Mouse (Mus musculus) heart, embryonic 16.5 days (tissue): Measurements from ENCODE around the gene Gm5767. TPM values are rescaled to one million over a fixed set of nuclear protein-coding genes. Genes with fewer than 3 reads are reported as not detected.

Experiments
- ATAC-seq: fragments of 200-750 bp; cut with Nextera tagmentation; replicated peaks from 2 replicates; pipeline ENCODE4 v1.8.0; 2017; ENCODE audit warnings: moderate number of reproducible peaks; ENCODE audit not compliant: insufficient read depth, low FRiP score; ENCODE audit errors: extremely low read depth
- H3K27ac ChIP-seq: fragments of 300-500 bp; sonication (generic); 2 replicates; pipeline ENCODE4 v1.5.1; 2014; ENCODE audit warnings: mild to moderate bottlenecking, low read length, control low read depth, moderate library complexity
- H3K27me3 ChIP-seq: fragments of 300-500 bp; sonication (generic); 2 replicates; pipeline ENCODE4 v1.6.1; 2014; ENCODE audit warnings: low read length, mixed read lengths; ENCODE audit not compliant: control insufficient read depth, insufficient read depth
- H3K36me3 ChIP-seq: fragments of 300-500 bp; sonication (generic); 2 replicates; pipeline ENCODE4 v1.6.1; 2014; ENCODE audit not compliant: control insufficient read depth, insufficient read depth
- H3K4me1 ChIP-seq: fragments of 300-500 bp; sonication (generic); 2 replicates; pipeline ENCODE4 v1.6.1; 2014; ENCODE audit warnings: low read length, mixed read lengths; ENCODE audit not compliant: control insufficient read depth, insufficient read depth
- H3K4me2 ChIP-seq: fragments of 300-500 bp; sonication (generic); 2 replicates; pipeline ENCODE4 v1.6.1; 2014; ENCODE audit warnings: low read depth, mild to moderate bottlenecking, control low read depth, low read length
- H3K4me3 ChIP-seq: fragments of 300-500 bp; sonication (generic); 2 replicates; pipeline ENCODE4 v1.5.1; 2014; ENCODE audit warnings: mild to moderate bottlenecking, control low read depth, low read length
- H3K9ac ChIP-seq: fragments of 300-500 bp; sonication (generic); 2 replicates; pipeline ENCODE4 v1.6.1; 2014; ENCODE audit warnings: low read length, control low read depth
- H3K9me3 ChIP-seq: fragments of 300-500 bp; sonication (generic); replicated peaks from 2 replicates; pipeline ENCODE4 v1.6.1; 2016; ENCODE audit warnings: low read length; ENCODE audit not compliant: control insufficient read depth
- WGBS: fragments of 180-500 bp; shearing (Covaris S2); extraction: QIAGEN DNeasy Blood & Tissue Kit; methylation state at CpG from one replicate; pipeline ENCODE4 v1.1.7; 2014; 5-methylcytosine and 5-hydroxymethylcytosine counted together
- polyA plus RNA-seq: library from polyadenylated mRNA; unstranded; fragments of >200 nt; fragmentation: Nextera tagmentation; extraction: Ambion mirVana; gene quantifications from 2 replicates; pipeline ENCODE4 v1.2.1, GENCODE M21; 2015

Gene Gm5767
- polyA plus RNA-seq, 1 experiment from 2014 or later, result not detected

- H3K4me1 ChIP-seq, result no peaks in the 10 kb centered on the region
- H3K4me2 ChIP-seq, result no peak overlapping the region
- H3K4me3 ChIP-seq, result no peak overlapping the region
- no peak overlapping the region for H3K27ac ChIP-seq
- no peak for ATAC-seq
- no peak overlapping the region for H3K9ac ChIP-seq
- H3K9me3 ChIP-seq, result no peaks in the 10 kb centered on the region
- 83% methylated on average over 6 of the region's 6 CpGs for WGBS
- H3K27me3 ChIP-seq, result no peaks in the 10 kb centered on the region
- peaks cover 28% of the 10 kb centered on the region for H3K36me3 ChIP-seq
Measured at GRCm38 (mm10) chr16:8655108-8655507, 25.5 kb upstream of the Gm5767 start.

- Histone ChIP-seq H3K27ac (no peak overlapping the region), H3K4me1 (no peaks in the 10 kb centered on the region), H3K4me3 (no peak overlapping the region), H3K9me3 (no peaks in the 10 kb centered on the region), H3K9ac (no peak overlapping the region), H3K36me3 (peaks cover 31% of the 10 kb centered on the region), H3K27me3 (no peaks in the 10 kb centered on the region), H3K4me2 (no peak overlapping the region)
- WGBS, result 77% methylated on average over 9 of the region's 9 CpGs
- ATAC-seq, result no peak
Measured at GRCm38 (mm10) chr16:8655599-8655998, 25.0 kb upstream of the Gm5767 start.

- H3K9me3 ChIP-seq, result no peaks in the 10 kb centered on the region
- WGBS, result 87% methylated on average over 2 of the region's 2 CpGs
- H3K4me3 ChIP-seq, result no peak overlapping the region
- no peak for ATAC-seq
- H3K9ac ChIP-seq, result no peak overlapping the region
- no peak overlapping the region for H3K27ac ChIP-seq
- H3K36me3 ChIP-seq, result peaks cover 34% of the 10 kb centered on the region
- H3K4me1 ChIP-seq, result no peaks in the 10 kb centered on the region
- no peak overlapping the region for H3K4me2 ChIP-seq
- no peaks in the 10 kb centered on the region for H3K27me3 ChIP-seq
Measured at GRCm38 (mm10) chr16:8656256-8656655, 24.3 kb upstream of the Gm5767 start.

GRCm38 (mm10) chr16:8658349-8658748 lies 22.2 kb upstream of the Gm5767 start:
- Histone ChIP-seq H3K36me3 (peaks cover 27% of the 10 kb centered on the region), H3K9ac (no peak overlapping the region), H3K27me3 (no peaks in the 10 kb centered on the region), H3K4me2 (no peak overlapping the region), H3K9me3 (no peaks in the 10 kb centered on the region), H3K4me3 (no peak overlapping the region), H3K4me1 (no peaks in the 10 kb centered on the region), H3K27ac (no peak overlapping the region)
- no peak for ATAC-seq
- WGBS, result 79% methylated on average over 4 of the region's 4 CpGs

- H3K36me3 ChIP-seq, result peaks cover 29% of the 10 kb centered on the region
- WGBS, result 90% methylated on average over 4 of the region's 4 CpGs
- H3K4me3 ChIP-seq, result no peak overlapping the region
Measured at GRCm38 (mm10) chr16:8658764-8659163, 21.8 kb upstream of the Gm5767 start.

GRCm38 (mm10) chr16:8663022-8663421 lies 17.5 kb upstream of the Gm5767 start:
- WGBS, result 67% methylated on average over 2 of the region's 2 CpGs
- ATAC-seq, result no peak

More at GRCm38 (mm10) chr16:8658764-8659163, 21.8 kb upstream of the Gm5767 start:
- H3K9me3 ChIP-seq, result no peaks in the 10 kb centered on the region
- H3K27me3 ChIP-seq, result no peaks in the 10 kb centered on the region
- no peak overlapping the region for H3K27ac ChIP-seq
- H3K4me1 ChIP-seq, result no peaks in the 10 kb centered on the region
- H3K9ac ChIP-seq, result no peak overlapping the region
- H3K4me2 ChIP-seq, result no peak overlapping the region
- no peak for ATAC-seq

GRCm38 (mm10) chr16:8663606-8664539 lies 16.7 kb upstream of the Gm5767 start:
- H3K4me1 ChIP-seq, result peaks cover 32% of the 10 kb centered on the region
- H3K27ac ChIP-seq, result peak overlapping the region; percentile 9; the same call in 1 of the 2 replicates
- no peak for ATAC-seq

More at GRCm38 (mm10) chr16:8663022-8663421, 17.5 kb upstream of the Gm5767 start:
- H3K4me3 ChIP-seq, result no peak overlapping the region
- no peaks in the 10 kb centered on the region for H3K27me3 ChIP-seq
- H3K27ac ChIP-seq, result no peak overlapping the region; the same call in 1 of the 2 replicates
- peaks cover 18% of the 10 kb centered on the region for H3K36me3 ChIP-seq
- H3K4me2 ChIP-seq, result no peak overlapping the region
- peaks cover 23% of the 10 kb centered on the region for H3K4me1 ChIP-seq
- H3K9me3 ChIP-seq, result no peaks in the 10 kb centered on the region
- H3K9ac ChIP-seq, result no peak overlapping the region

GRCm38 (mm10) chr16:8665367-8665766 lies 15.2 kb upstream of the Gm5767 start:
- WGBS, result 86% methylated on average over 5 of the region's 5 CpGs

More at GRCm38 (mm10) chr16:8663606-8664539, 16.7 kb upstream of the Gm5767 start:
- H3K36me3 ChIP-seq, result peaks cover 18% of the 10 kb centered on the region
- H3K9ac ChIP-seq, result no peak overlapping the region
- H3K27me3 ChIP-seq, result no peaks in the 10 kb centered on the region
- WGBS, result 80% methylated on average over 24 of the region's 24 CpGs
- H3K4me2 ChIP-seq, result no peak overlapping the region
- H3K4me3 ChIP-seq, result no peak overlapping the region
- no peaks in the 10 kb centered on the region for H3K9me3 ChIP-seq

GRCm38 (mm10) chr16:8666452-8666851 lies 14.1 kb upstream of the Gm5767 start:
- H3K4me1 ChIP-seq, result peaks cover 56% of the 10 kb centered on the region

More at GRCm38 (mm10) chr16:8665367-8665766, 15.2 kb upstream of the Gm5767 start:
- Histone ChIP-seq H3K27me3 (no peaks in the 10 kb centered on the region), H3K9ac (no peak overlapping the region), H3K36me3 (peaks cover 6% of the 10 kb centered on the region), H3K4me3 (no peak overlapping the region), H3K27ac (no peak overlapping the region), H3K9me3 (no peaks in the 10 kb centered on the region), H3K4me1 (peaks cover 47% of the 10 kb centered on the region), H3K4me2 (no peak overlapping the region)
- ATAC-seq, result no peak

More at GRCm38 (mm10) chr16:8666452-8666851, 14.1 kb upstream of the Gm5767 start:
- Histone ChIP-seq H3K4me3 (no peak overlapping the region), H3K9ac (peak overlapping the region; percentile 22; the same call in 1 of the 2 replicates), H3K27me3 (no peaks in the 10 kb centered on the region), H3K36me3 (0 out of 2 replicates have a peak, but pooled peaks cover 2% of the 10 kb centered on the region), H3K27ac (peak overlapping the region; percentile 58), H3K4me2 (no peak overlapping the region), H3K9me3 (no peaks in the 10 kb centered on the region)
- WGBS, result 12% methylated on average over 2 of the region's 2 CpGs
- peak; percentile 38 for ATAC-seq
